In the genomic region with DNA sequence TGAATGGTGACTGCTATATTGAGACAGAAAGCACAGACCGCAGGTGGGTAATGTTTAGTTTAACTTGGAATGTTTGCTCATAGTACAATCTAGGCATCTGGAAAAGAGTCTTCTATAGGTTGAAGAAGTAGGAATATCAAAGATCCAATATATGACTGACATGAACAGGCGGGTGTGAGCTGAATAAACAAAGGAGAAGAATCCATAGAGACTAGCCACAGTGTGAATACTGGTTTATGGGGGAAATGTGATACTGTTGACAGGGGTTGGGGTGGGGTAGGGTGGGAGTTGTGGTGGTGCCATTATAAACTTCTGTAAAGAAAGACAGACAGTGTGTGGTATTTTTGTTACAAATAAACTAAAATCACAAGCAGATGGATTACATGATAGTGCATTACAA, we compare ENCODE assay signal across 26 mouse cellular contexts. TPM values are rescaled to one million over a fixed set of nuclear protein-coding genes. Genes with fewer than 3 reads are reported as not detected.
DNase-seq lines count a peak whose midpoint lies in the region; ATAC-seq and TF ChIP-seq lines count a peak whose summit lies in the region.
"Had no signal": no experiment of that assay in that cellular context is flagged by ENCODE, and none has a peak within 500 bp of the region (broad histone marks: within the 10 kb centered on the region; RNA-seq: fewer than 3 reads in every experiment).

No protein-coding gene starts in this region.

- no peak for ATAC-seq in liver, postnatal 0 days
- peak; percentile 67; the same call in 1 of the 2 replicates for ATAC-seq in intestine, embryonic 14.5 days (replicated peaks; ENCODE audit: low FRiP score, low TSS enrichment, low read depth)
- peak; percentile 60 for ATAC-seq in intestine, embryonic 15.5 days
- ATAC-seq in stomach, embryonic 15.5 days (ENCODE audit: insufficient read depth, low FRiP score, low read depth), result 0 out of 2 replicates have a peak, but pooled peaks have one; percentile 27
- ATAC-seq: CD4-positive, CD25-positive, alpha-beta regulatory T cell, adult 4 months; forebrain, embryonic 14.5 days; forebrain, postnatal 0 days; hindbrain, embryonic 16.5 days had no signal

- no peaks in the 10 kb centered on the region for H3K27me3 ChIP-seq in liver, postnatal 0 days (ENCODE audit: insufficient read depth, low read length)
- H3K27me3 ChIP-seq in intestine, embryonic 14.5 days (replicated peaks; ENCODE audit: control insufficient read depth, insufficient read depth, low read length), result no peaks in the 10 kb centered on the region
- H3K27me3 ChIP-seq in intestine, embryonic 15.5 days (replicated peaks), result no peaks in the 10 kb centered on the region
- no peaks in the 10 kb centered on the region for H3K27me3 ChIP-seq in stomach, embryonic 15.5 days (replicated peaks)
- H3K27me3 ChIP-seq: embryonic facial prominence, embryonic 15.5 days; heart, embryonic 12.5 days; heart, embryonic 15.5 days; hindbrain, embryonic 13.5 days had no signal

- no peak overlapping the region for H3K9ac ChIP-seq in liver, postnatal 0 days (replicated peaks)
- no peak overlapping the region for H3K9ac ChIP-seq in intestine, embryonic 14.5 days (ENCODE audit: low read length)
- no peak overlapping the region for H3K9ac ChIP-seq in intestine, embryonic 15.5 days
- no peak overlapping the region for H3K9ac ChIP-seq in stomach, embryonic 15.5 days
- H3K9ac ChIP-seq: embryonic facial prominence, embryonic 15.5 days; forebrain, postnatal 0 days; heart, embryonic 12.5 days; heart, embryonic 15.5 days; hindbrain, embryonic 13.5 days had no signal

- H3K9me3 ChIP-seq in liver, postnatal 0 days (ENCODE audit: low read length), result no peaks in the 10 kb centered on the region
- H3K9me3 ChIP-seq in intestine, embryonic 14.5 days (ENCODE audit: control insufficient read depth, low read length), result no peaks in the 10 kb centered on the region
- H3K9me3 ChIP-seq in intestine, embryonic 15.5 days, result no peaks in the 10 kb centered on the region
- H3K9me3 ChIP-seq in stomach, embryonic 15.5 days, result no peaks in the 10 kb centered on the region
- H3K9me3 ChIP-seq: embryonic facial prominence, embryonic 15.5 days; heart, embryonic 12.5 days; heart, embryonic 15.5 days; hindbrain, embryonic 10.5 days; hindbrain, embryonic 13.5 days had no signal

- WGBS in liver, postnatal 0 days (ENCODE audit: insufficient replicate concordance), result 53% methylated on average over 2 of the region's 2 CpGs
- 60% methylated on average over 2 of the region's 2 CpGs for whole genome bisulfite sequencing in intestine, embryonic 14.5 days
- WGBS in intestine, embryonic 15.5 days, result 43% methylated on average over 2 of the region's 2 CpGs
- 57% methylated on average over 2 of the region's 2 CpGs for WGBS in stomach, embryonic 15.5 days

- DNase-seq in liver, postnatal 0 days, result no peak
- DNase-seq in liver (no peak), adipocyte (ENCODE audit: low spot score) (no peak)
- DNase-seq in intestine, embryonic 14.5 days (ENCODE audit: low spot score), result no peak
- DNase-seq: adrenal gland, adult 8-10 months; adrenal gland, postnatal 25 days; cerebellum, adult 11-12 months; cerebellum, adult 8-10 months; cerebellum, postnatal 10 days; cerebellum, postnatal 36 days; embryo, embryonic 11 days; forebrain, postnatal 0 days; gastrocnemius, postnatal 25 days; heart, adult 18-20 months; heart, postnatal 10 days; heart, postnatal 36 days had no signal

- no peak for TF ChIP-seq CTCF in liver, postnatal 0 days (IDR thresholded peaks at IDR 0.05; ENCODE audit: low read depth)

- H3K4me2 ChIP-seq in liver, postnatal 0 days (ENCODE audit: low read depth, low read length), result no peak overlapping the region
- no peak overlapping the region for H3K4me2 ChIP-seq in intestine, embryonic 14.5 days (ENCODE audit: low read length)
- H3K4me2 ChIP-seq in intestine, embryonic 15.5 days (replicated peaks), result no peak overlapping the region
- H3K4me2 ChIP-seq in stomach, embryonic 15.5 days, result no peak overlapping the region
- H3K4me2 ChIP-seq: embryonic facial prominence, embryonic 15.5 days; heart, embryonic 12.5 days; heart, embryonic 15.5 days; hindbrain, embryonic 13.5 days had no signal

- H3K4me1 ChIP-seq in liver, postnatal 0 days (ENCODE audit: insufficient read depth), result no peaks in the 10 kb centered on the region
- no peaks in the 10 kb centered on the region for H3K4me1 ChIP-seq in intestine, embryonic 14.5 days (replicated peaks; ENCODE audit: control insufficient read depth, insufficient read depth, low read length)
- H3K4me1 ChIP-seq in intestine, embryonic 15.5 days (replicated peaks), result no peaks in the 10 kb centered on the region
- no peaks in the 10 kb centered on the region for H3K4me1 ChIP-seq in stomach, embryonic 15.5 days
- H3K4me1 ChIP-seq: embryonic facial prominence, embryonic 15.5 days; heart, embryonic 12.5 days; heart, embryonic 15.5 days; hindbrain, embryonic 10.5 days; hindbrain, embryonic 13.5 days had no signal

- H3K4me3 ChIP-seq in liver, postnatal 0 days (ENCODE audit: low read depth, low read length), result no peak overlapping the region
- H3K4me3 ChIP-seq in intestine, embryonic 14.5 days (ENCODE audit: low read depth, low read length), result no peak overlapping the region
- H3K4me3 ChIP-seq in intestine, embryonic 15.5 days (replicated peaks), result no peak overlapping the region
- no peak overlapping the region for H3K4me3 ChIP-seq in stomach, embryonic 15.5 days (replicated peaks)
- H3K4me3 ChIP-seq: embryonic facial prominence, embryonic 15.5 days; heart, embryonic 12.5 days; heart, embryonic 15.5 days; hindbrain, embryonic 10.5 days; hindbrain, embryonic 13.5 days had no signal

- TF ChIP-seq EP300 in liver, postnatal 0 days (IDR thresholded peaks at IDR 0.05; ENCODE audit: low read depth), result no peak

- H3K36me3 ChIP-seq in liver, postnatal 0 days (replicated peaks; ENCODE audit: insufficient read depth, low read length), result no peaks in the 10 kb centered on the region
- no peaks in the 10 kb centered on the region for H3K36me3 ChIP-seq in intestine, embryonic 14.5 days (ENCODE audit: control insufficient read depth, insufficient read depth, low read length)
- no peaks in the 10 kb centered on the region for H3K36me3 ChIP-seq in intestine, embryonic 15.5 days
- H3K36me3 ChIP-seq in stomach, embryonic 15.5 days, result no peaks in the 10 kb centered on the region
- H3K36me3 ChIP-seq: embryonic facial prominence, embryonic 15.5 days; heart, embryonic 12.5 days; heart, embryonic 15.5 days; hindbrain, embryonic 10.5 days; hindbrain, embryonic 13.5 days had no signal

- H3K27ac ChIP-seq in liver, postnatal 0 days (ENCODE audit: low read depth), result peak overlapping the region; percentile 73
- no peak overlapping the region for H3K27ac ChIP-seq in intestine, embryonic 14.5 days (ENCODE audit: low read depth)
- peak overlapping the region; percentile 51; the same call in 1 of the 2 replicates for H3K27ac ChIP-seq in intestine, embryonic 15.5 days
- H3K27ac ChIP-seq in stomach, embryonic 15.5 days, result no peak overlapping the region
- H3K27ac ChIP-seq: embryonic facial prominence, embryonic 15.5 days; heart, embryonic 15.5 days; hindbrain, embryonic 10.5 days; hindbrain, embryonic 13.5 days had no signal

RNA-seq across cellular contexts. Expression of gene Dpyd, which starts 33.8 kb away (rescaled TPM):
- 38.5 and 40.6 TPM in 2 replicates for polyA plus RNA-seq in liver, postnatal 0 days (2015; fragmentation: Nextera tagmentation; extraction: Ambion mirVana)
- 10.7 and 11.4 TPM in 2 replicates for polyA plus RNA-seq in intestine, embryonic 14.5 days (2014; fragmentation: Nextera tagmentation; extraction: Ambion mirVana)
- 24.2 and 26.2 TPM in 2 replicates for polyA plus RNA-seq in intestine, embryonic 15.5 days (2015; fragmentation: Nextera tagmentation; extraction: Ambion mirVana)
- 15.2 and 16.1 TPM in 2 replicates for polyA plus RNA-seq in stomach, embryonic 15.5 days (2015; fragmentation: Nextera tagmentation; extraction: Ambion mirVana)
- polyA plus RNA-seq: CD4-positive, CD25-positive, alpha-beta regulatory T cell, adult 4 months had no signal

Comparison
In these comparisons a context has a peak if more than half of its experiments do, and no peak if none do; other contexts are left out.
1. H3K27ac ChIP-seq: peak in liver, postnatal 0 days (single experiment) and intestine, embryonic 15.5 days (single experiment); none in intestine, embryonic 14.5 days (single experiment) and stomach, embryonic 15.5 days (single experiment).